Mouse (Mus musculus) adrenal gland, adult 2 months (tissue): ENCODE data around the gene Psmd5. TPM values are rescaled to one million over a fixed set of nuclear protein-coding genes. Genes with fewer than 3 reads are reported as not detected.

Experiments
- DNase-seq: peaks from one replicate; pipeline ENCODE4 v3.0.0; 2021
- long read RNA-seq: library from polyadenylated mRNA; stranded (forward); transcript quantifications from one replicate; pipeline ENCODE4 v2.0.0, GENCODE M21; 2021
- polyA plus RNA-seq: library from polyadenylated mRNA; depleted of rRNA; stranded (reverse); fragments of >200 nt; gene quantifications from 2 replicates; pipeline ENCODE4 v1.2.3, GENCODE M21; 2012; rRNA removed
- total RNA-seq, 2 experiments: library from RNA; stranded (reverse); gene quantifications; 2 replicates each; pipeline ENCODE4 v1.2.3; 2021

The Psmd5 gene
- 10 to 100 TPM; 38.0 to 44.3 TPM for total RNA-seq
- polyA plus RNA-seq: 5.9 and 6.7 TPM in 2 replicates
- long read RNA-seq, full-length matches to known transcripts: 50 of 58 reads
- long read RNA-seq, partial matches to known transcripts: 0 of 58 reads
- long read RNA-seq, other reads (novel, unspliced or antisense): 8 of 58 reads

DNA sequence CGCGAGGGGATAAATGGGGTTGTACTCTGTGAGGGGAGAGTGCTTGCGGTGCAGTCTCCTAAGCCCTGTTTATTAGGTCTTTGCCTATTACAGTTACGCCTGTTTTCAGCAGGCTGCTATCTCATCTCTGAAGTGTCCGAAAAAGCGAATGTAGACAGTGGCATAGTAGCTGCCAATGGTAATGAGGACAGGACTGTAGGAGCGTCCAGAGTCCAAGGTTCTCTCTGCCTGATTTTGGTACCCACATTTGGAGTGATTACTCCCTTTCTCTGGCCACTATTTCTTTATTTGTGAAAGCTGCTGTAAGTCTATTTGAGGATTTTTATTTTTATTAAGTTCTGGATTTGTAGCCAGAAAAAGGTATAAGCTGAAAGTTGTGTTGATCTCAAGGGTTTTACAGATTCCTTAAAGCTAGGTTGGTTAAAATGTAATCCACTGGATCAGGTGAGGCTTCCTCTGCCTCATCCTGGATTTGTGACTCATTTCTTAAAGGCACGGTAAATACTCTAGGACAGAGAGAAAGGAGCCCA, at the start of gene Psmd5:
Psmd5 (minus strand) TSS at position 153 of the 530 bp plus-strand sequence.
- no peak for DNase-seq

DNA sequence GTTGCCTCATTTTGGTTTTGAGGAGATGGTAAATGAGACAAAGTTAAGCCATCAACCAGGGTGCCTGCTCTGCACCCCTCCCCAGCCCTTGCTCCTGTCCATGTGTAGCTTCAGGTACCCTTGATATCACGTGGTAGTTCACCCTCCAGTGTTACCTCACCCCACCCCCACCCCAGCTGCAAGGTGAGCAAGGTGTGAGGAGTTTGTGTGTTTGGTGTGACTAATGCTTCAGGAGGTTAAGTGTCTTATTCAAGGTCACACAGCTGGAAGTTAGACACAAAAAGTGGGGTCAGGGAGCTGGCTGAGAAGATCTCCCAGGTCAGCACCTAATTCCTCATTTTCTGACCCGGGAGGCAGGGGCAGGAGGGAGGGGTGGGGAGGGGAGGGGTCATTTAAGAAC, 48.0 kb upstream of the Psmd5 start:
- no peak for DNase-seq

DNA sequence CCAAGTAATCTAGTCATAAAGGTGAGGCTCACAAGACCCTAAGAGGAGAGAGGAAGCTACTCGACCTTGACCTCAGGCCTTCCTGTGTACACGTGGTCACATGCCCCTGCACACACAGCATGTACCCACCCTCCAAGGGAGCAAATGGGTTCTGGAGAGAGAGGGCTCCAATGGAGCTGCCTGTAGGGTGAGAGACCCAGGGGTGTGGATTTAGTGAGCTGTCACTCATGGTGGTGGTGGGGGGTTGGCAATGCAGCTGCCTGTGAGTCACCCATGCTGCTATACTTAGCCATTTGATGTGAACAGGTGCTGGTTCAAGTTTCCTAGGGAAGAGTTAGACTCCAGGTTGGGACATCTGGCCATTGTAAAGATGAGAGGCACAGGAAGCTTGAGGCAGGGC, 45.4 kb upstream of the Psmd5 start:
- no peak for DNase-seq

DNA sequence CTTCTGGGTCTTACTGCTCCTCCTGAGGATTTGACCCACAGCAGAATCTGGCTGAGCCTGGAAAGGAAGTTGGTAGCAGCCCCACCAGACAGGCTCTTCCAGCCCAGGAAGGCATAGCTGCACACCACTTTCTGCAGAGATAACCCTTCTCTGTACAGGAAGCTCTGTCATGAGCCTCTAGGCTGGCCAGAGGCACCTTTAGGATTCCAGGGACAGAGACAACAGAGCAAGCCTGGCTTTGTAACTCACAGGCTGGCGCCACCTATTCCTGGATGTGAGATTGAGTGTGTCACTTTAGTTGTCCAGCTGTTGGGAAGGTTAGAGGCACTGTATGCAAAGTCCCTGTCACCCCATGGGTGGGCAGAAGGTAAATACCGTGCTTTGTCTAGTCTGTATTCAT, 40.3 kb upstream of the Psmd5 start:
- DNase-seq: no peak

DNA sequence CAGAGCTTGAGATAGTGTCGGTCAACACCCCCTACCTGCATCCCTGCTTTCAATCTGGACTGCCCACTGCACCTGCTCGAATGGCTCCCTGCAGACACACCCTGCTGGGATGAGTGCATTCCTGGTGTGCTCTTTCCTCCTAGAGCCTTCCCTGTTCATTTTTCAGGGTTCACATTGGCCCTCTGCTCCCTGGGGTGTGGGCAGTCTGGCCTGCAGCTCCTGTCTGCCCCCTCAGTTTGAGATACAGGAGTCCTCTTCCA, 40.0 kb upstream of the Psmd5 start:
- no peak for DNase-seq

DNA sequence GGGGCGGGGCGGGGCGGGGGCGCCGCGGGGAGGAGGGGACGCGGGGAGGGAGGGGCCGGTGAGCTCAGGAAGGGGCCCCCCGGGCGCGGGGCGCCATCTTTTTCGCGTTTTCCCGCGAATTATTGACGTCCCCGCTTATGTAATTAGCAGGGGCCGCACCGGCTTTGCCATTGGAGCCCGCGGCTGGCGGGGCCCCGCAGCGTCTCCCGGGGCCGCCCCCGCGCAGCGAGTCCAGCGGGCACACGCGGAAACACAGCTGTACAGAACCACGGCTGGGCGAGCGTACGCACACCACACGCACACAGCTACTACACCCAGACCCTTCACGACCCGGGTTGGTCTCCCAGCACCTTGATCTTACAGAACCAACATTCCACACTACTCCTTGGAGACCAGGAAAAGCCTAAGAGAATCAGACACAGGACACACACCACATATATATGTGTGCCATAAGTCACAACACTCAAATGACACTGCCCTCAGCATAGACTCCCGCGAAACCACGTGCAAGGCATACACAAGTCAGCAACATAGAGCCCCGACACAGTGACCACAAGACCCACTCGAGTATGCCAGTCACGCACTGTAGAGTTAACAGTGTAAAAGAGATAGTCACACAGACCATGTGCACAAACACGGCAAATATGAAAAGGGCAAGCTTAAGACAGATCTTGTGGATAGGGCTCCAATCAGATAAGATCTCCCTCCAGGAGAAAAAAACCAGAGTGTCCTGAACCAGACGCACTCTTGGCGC, 39.5 kb upstream of the Psmd5 start:
- DNase-seq: peak; percentile 59

DNA sequence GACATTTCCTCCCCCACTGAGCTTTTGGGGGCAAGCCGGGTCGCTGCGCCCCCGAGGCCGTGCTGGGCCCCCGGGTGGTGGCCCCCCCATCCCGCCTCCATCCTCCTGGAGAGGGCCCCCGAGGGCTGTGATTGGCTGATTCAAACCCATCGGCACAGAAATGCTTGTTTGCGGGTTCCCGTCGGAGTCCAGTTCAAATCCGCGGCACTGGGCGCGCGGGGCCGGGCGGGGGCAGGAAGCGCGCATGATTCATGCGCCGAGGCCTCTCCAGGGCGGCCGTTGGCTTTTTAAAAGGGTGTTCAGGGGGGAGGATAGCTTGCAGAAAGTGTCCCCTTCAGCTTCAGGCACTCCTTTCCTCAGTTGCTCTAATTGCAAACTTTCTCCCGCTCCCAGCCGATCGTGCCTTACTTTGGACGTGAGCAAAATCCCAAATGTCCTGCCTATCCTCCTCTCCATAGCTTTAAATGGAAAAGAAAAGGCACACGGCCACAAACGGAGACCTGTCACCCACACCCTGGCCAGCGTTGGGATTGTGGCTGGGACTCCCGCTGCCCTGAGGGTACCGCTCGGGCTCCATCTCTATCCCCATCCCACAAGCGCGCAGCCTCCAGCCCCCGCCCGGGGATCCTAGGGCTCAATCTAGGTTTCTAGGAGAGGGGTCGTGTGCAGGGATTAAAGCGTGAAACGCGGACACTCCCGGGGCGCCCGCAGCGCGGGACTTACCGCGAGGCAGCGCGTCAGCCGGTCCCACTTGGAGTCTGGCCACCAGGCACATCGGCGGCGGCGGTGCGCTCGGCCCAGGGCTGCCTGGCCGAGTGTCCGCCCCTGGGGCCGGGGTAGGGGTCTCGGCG, 38.7 kb upstream of the Psmd5 start, which contains the start of gene Phf19:
Phf19 (minus strand) TSS at position 809 of the 851 bp plus-strand sequence.
- DNase-seq: peak; percentile 72

DNA sequence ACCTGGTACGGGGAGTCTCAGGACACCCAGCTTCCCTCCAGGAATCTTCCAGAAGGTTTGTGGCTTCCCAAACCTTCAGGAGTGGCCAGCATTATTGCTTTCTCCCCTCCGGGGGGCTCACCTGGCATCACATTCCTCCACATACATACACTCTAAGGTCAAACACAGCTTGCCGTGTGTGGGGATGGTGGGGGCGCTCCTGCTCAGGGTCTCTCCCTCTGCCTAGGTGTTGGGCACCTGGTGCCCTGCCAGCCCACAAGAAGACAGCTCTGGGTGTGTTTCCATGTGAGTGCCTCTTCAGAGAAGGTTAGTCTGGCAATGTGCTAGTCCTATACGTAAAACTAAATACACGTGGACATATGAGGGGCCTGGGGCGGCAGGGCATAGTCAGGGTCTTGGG, 37.8 kb upstream of the Psmd5 start:
- no peak for DNase-seq

DNA sequence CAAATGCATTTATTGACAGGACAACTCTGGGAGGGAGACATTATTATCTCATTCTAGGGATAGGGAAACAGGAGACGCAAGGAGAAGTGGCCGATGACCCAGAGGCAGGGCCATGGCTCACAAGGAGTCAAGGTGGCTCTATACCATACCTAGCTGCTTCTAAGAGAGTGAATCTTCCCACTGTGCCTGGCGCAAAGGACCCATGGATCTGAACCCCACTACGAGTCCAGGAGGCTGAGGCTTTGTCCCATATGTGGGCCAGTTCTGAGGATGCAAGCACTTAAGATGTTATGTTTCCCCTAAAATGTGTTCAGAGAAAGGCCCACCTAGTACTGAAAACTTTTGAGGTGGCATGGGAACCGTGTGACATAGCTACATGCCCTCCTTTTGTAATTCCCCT, 37.1 kb upstream of the Psmd5 start:
- DNase-seq: no peak

DNA sequence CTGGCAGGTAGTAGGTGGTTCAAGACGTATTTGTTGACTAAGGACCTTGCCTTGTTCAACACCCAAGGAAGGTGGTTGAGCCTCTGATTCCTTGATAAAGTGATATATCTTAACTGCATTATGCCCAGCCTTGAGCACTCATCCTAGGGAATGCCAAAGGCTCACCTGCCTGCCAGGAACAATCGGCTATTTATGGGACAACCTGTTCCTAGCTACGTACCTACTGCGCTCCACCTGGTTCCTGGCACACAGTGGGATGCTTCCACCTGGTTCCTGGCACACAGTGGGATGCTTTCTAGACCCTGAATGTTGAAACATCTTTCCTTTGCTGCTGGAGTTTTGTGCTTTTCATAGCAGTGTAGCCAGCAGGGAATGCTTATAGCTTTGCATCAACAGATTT, 35.0 kb upstream of the Psmd5 start:
- no peak for DNase-seq

DNA sequence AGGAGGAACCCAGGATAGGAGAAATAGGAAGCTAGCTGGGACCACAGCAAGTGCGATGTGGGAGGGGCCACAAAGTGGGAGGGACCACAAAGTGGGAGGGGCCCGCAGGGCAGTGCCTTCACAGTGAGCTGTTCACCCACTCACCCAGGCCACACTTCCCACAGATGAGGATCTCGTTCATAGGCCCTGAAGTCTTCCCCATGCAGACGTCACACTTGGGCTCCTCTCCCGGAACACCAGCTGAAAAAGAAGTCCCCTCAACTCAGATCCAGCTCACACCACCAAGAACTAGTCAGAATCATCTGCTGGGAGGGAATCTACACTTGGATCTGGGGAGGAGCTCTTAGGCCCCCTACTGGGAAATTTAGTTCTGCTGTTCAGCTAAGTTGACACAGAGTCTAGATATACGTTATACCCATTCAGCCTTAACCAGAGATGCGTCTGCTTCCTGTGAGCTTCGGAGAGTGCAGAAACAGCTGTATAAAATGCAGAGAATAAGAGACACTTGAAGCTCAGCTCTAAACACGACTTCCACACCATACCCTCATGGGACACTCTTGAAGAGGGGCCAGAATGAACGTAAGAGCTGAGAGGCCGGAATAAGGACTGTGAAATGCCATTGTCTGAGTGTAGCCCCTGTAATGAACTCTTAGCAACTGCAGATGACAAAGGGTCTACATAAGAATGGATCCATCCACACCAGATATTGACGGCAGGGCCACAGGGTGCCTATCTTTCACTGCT, 32.3 kb upstream of the Psmd5 start:
- DNase-seq: peak; percentile 50

DNA sequence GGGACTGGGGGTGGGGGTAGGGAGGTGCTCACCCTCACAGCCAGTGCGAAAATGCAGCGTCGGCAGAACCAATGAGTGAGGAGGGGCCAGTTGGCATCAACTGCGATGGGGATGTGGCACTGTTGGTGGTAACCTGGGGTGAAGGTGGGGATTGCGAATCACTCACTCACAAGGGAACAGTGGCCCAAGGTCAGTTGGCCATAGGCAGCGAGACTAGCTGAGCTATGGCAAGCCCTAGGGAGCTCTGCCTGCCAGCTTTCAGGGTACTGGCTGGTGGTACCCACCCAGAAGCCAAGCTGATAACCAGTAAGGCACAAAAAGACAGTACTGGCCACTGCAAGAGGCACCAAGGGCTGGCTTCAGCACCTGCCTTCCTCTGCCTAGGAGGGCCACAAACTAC, 31.7 kb upstream of the Psmd5 start:
- peak; percentile 30 for DNase-seq

DNA sequence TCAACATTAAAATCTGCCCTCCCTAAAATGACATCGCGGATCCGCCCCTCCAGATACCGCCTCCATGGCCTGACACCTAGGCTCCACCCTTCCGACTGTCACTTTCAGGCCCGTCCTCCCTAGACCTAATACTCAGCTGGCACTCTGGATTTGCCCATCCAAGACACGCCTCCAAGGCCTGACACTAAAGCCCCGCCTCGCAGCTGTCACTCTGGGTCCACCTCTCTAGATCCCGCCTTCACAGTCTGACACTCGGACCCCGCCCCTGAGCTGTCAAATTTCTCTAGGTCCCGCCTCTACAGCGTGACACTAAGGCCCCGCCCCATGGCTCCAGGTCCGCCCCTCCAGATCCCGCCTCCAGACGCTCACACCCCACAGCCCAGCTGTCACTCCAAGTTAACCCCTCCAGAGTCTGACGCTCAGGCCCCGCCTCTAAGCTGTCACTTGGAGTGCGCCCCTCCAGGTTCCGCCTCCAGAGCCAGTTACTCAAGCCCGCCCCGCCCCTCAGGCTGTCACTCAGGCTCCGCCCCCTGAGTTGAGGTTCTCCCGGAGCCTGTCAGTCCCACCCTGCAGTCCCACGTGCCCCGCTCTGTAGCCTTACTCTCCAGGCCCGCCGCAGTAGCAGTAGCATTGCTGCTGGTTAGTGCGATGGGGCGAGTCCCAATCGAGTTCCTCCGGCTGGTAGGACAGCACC, 30.2 kb upstream of the Psmd5 start:
- DNase-seq: peak; percentile 99

DNA sequence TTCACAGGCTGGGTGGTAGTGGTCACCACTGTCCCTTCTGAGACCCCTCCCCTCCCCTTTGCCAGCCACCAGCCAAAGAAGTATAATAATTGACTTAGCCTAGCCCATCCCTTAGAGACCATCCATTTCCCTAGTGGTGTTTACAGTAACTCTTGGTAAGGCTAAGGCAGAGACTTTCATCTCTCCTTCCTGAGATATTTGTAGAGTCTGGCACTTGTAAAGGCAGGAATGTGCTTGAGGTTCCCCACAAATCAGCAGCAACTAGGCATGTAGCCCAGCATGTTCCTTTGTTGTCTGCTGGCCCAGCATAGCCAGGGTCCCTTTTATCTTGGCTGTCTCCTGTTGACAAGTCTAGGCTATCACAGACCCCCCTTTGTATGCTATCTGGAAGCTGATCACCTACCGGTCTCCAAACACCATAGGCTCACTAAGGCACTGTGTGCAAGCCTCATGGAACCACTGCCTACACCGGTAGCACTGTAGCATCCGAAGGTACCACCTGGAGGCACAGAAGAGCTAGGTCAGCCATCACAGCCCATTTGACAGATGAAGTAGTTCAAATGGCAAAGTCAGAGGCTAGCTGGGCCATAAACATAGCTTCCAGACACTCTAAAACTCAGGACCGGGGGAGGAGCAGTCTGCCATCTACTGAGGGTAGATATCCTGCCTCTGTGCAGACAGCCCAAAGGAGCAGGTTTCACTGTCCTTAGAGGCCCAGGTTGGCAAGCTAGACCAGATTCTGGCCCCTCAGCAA, 29.1 kb upstream of the Psmd5 start:
- no peak for DNase-seq

DNA sequence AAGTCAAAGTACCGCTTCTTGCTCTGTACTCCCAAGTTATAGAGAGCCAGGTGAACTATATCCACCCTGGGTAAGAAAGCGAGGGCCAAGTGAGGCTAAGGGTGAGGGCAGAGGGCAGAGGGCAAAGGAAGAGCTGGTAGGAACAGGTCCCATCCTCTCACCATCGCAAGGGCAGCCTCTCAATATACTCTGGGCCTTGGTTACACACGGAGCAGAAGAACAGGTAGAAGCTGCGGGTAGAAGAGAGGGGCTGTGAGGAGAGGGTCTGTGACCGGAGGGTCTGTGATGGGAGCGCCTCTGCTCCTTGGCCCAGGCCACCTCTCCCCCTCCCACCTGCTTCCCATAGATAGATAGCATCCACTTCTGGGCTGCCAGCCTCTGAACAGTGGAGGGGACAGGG, 28.4 kb upstream of the Psmd5 start:
- no peak for DNase-seq

DNA sequence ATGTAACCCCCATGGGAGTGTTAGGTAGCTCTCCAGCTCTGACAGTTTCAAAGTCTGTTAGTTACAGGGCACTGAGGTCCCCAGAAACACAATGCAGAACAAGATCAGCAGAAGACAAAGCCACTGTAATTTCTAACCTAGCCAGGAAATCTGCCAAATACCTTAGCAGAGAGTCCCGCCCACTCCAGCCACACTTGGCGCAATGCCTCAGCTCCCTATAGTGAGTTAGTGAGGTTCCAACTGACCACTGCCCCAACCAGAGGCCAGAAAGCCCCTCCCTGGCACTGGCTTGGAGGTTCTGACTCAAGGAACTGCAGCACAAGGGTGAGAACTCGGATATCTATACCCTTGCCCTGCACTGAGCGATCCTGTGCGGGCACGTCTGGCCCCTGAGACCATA, 28.0 kb upstream of the Psmd5 start:
- DNase-seq: no peak

DNA sequence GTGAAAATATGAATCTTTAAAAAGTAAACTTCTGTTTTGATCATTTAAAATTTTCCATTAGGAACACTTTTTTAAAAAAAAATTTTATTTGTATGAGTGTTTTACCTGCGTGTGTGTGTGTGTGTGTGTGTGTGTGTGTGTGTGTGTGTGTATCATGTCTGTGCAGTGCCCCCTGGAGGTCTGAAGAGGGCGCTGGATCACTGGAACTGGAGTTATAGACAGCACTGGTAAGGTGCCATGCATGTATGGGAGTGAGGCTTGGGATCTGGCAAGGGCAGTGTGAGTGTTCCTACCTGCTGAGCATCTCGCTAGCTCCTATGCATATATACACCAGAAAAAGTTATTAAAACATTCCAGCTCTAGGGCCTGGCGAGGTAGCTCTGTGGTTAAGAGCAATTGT, 27.0 kb upstream of the Psmd5 start:
- DNase-seq: no peak

DNA sequence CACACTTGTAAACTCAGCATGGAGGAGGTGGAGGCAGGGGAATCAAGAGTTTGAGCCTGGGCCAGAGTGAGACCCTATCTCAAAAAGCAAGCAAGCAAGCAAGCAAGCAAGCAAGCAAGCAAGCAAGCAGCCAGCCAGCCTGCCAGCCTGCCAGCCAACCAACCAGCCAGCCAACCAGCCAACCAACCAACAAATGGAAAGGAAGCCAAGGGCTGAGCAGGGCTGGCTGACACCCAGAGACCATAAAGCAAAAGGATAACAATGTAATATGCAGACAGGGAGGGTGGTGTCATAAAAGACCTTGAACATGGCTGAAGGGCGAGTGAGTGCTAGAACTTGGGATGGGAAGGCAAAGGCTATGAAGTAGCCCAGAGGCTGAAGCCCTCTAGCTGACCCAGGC, 25.6 kb upstream of the Psmd5 start:
- peak; percentile 76 for DNase-seq

DNA sequence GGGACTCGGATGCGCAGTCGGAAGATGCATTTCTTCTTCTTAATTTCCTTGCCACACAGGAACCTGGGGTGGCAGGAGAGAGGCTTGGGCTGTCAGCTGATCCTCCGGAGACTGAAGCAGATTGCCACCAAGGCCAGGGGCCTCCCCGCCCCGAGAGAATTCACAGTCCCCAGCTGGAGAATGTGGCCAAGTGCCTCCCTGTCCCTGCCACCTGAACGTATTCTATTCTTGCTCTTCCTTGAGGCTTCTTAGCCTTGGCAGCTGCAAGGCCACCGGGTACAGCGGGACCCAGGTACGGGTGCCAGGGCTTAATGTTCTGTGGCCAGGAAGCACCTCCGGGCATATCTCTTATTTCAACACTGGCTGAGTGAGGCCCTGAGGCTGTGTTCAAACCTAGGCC, 24.9 kb upstream of the Psmd5 start:
- DNase-seq: no peak

DNA sequence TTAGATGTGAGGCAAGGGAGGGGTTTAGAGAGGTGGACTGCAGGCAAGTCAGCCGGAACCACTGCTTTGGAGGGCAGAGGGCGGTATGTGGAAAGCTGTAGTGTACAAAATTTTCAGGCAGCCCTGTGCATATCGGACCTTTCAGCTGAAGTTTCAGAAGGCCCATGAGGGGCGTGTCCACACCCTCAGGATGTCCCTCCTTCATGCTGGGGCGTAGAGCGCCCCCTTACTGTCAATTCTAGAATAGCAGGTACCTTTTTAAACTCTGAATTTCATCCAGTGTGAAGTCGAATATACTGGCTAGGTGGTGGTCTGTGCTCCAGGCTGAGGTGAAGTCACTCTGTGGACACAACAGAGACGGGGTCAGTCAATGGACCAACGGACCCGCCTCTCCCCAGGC, 23.1 kb upstream of the Psmd5 start:
- peak; percentile 32 for DNase-seq
